Mouse (Mus musculus) lung, adult 18-20 months (tissue): ENCODE measurements around the gene Smg5.
"Not testable (repeated sequence)": the region's sequence is repeated elsewhere in the genome, so short reads cannot be mapped to it uniquely, and the experiment has no call there.

Experiments used
- DNase-seq, 2 experiments: peaks; one replicate each; pipeline ENCODE4 v3.0.0; 2022; ENCODE audit warnings: mixed read lengths in 2 of 2

Gene Smg5

GRCm38 (mm10) chr3:88354396-88355165 is 18.5 kb downstream of the Smg5 start:
- DNase-seq: no peak

- DNase-seq: no peak
These were observed 23.5 kb downstream of the Smg5 start for GRCm38 (mm10) chr3:88359584-88359983.

- DNase-seq: no peak
These were observed 23.9 kb downstream of the Smg5 start for GRCm38 (mm10) chr3:88359989-88360388.

GRCm38 (mm10) chr3:88361096-88361495 is 25.0 kb downstream of the Smg5 start:
- DNase-seq: no peak

- no peak for DNase-seq
These were observed 25.7 kb downstream of the Smg5 start for GRCm38 (mm10) chr3:88361612-88362313.

- peak in 1 of 2 experiments; percentile 24 for DNase-seq
These were observed 27.6 kb downstream of the Smg5 start for GRCm38 (mm10) chr3:88363700-88364099.

- DNase-seq: peak; percentile 82 to 87
These were observed 28.3 kb downstream of the Smg5 start, which contains the start of gene Paqr6 for GRCm38 (mm10) chr3:88364337-88364736. Gene Paqr6 (plus strand): TSS chr3:88364584.

GRCm38 (mm10) chr3:88365705-88366361 is 29.8 kb downstream of the Smg5 start:
- DNase-seq: no peak

- peak; percentile 44 to 52 for DNase-seq
These were observed 30.9 kb downstream of the Smg5 start for GRCm38 (mm10) chr3:88366830-88367428.

GRCm38 (mm10) chr3:88367517-88367916 is 31.5 kb downstream of the Smg5 start:
- DNase-seq: not testable (repeated sequence)

GRCm38 (mm10) chr3:88368511-88368910 is 32.5 kb downstream of the Smg5 start:
- not testable (repeated sequence) for DNase-seq

- not testable (repeated sequence) for DNase-seq
These were observed 36.6 kb downstream of the Smg5 start, which contains the start of gene Bglap3 for GRCm38 (mm10) chr3:88372643-88373042. Gene Bglap3 (minus strand): TSS chr3:88372743.

- peak in 1 of 2 experiments; percentile 14 for DNase-seq
These were observed 39.9 kb downstream of the Smg5 start for GRCm38 (mm10) chr3:88375750-88376626.

- DNase-seq: not testable (repeated sequence)
These were observed 40.6 kb downstream of the Smg5 start for GRCm38 (mm10) chr3:88376644-88377043.

GRCm38 (mm10) chr3:88378599-88378998 is 42.5 kb downstream of the Smg5 start, which contains the start of gene Bglap2:
Gene Bglap2 (minus strand): TSS chr3:88378699.
- not testable (repeated sequence) for DNase-seq

- DNase-seq: peak in 1 of 2 experiments; percentile 25
These were observed 45.6 kb downstream of the Smg5 start for GRCm38 (mm10) chr3:88381389-88382315.

- not testable (repeated sequence) for DNase-seq
These were observed 46.3 kb downstream of the Smg5 start for GRCm38 (mm10) chr3:88382383-88382782.

- no peak for DNase-seq
These were observed 48.3 kb downstream of the Smg5 start, which contains the start of gene Bglap for GRCm38 (mm10) chr3:88384364-88384763. Gene Bglap (minus strand): TSS chr3:88384464.

- DNase-seq: no peak
These were observed 57.8 kb downstream of the Smg5 start for GRCm38 (mm10) chr3:88393776-88394375.

GRCm38 (mm10) chr3:88395288-88395687 is 59.2 kb downstream of the Smg5 start:
- DNase-seq: no peak
